Mouse (Mus musculus) CD8-positive naive resting alpha-beta T cell, adult 2 months (primary cell): ENCODE results near the gene Lbx2.

Experiments
- DNase-seq, 2 experiments: peaks; one replicate each; pipeline ENCODE4 v3.0.0; 2022; ENCODE audit warnings: low read depth in 2 of 2, low spot score in 2 of 2

The Lbx2 gene

DNA sequence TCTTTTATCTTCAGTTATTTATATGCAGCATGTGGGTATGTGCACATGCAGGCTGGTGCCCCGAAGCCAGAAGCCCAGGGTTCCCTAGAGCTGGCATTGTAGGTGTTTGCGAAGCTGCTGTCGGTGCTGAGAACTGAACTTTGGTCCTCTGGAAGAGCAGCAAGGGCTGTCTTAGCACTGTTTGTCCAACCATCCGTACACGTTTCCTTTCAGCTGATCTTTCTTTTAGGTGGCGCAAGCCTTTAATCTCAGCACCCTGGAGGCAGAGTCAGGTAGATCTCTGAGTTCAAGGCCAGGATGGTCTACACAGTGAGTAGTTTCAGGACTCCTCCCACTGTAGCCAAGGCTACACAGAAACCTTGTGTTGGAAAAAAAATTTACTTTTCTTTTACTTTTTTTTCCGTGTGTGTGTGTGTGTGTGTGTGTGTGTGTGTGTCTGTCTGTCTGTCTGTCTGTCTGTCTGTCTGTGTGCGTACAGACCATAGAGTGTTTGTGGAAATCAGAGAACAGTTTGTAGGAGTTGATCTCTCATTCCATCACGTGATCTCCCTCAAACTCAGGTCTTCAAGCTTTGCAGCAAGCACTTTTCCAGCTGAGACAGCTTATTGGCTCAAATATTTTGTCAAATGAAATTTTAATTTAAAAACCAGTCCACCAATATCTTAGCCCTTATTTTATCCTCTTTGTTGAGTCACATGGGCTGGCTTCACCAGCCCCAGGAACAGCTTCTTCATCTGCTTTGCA lies 46.2 kb downstream of the Lbx2 start:
- DNase-seq, result no peak

DNA sequence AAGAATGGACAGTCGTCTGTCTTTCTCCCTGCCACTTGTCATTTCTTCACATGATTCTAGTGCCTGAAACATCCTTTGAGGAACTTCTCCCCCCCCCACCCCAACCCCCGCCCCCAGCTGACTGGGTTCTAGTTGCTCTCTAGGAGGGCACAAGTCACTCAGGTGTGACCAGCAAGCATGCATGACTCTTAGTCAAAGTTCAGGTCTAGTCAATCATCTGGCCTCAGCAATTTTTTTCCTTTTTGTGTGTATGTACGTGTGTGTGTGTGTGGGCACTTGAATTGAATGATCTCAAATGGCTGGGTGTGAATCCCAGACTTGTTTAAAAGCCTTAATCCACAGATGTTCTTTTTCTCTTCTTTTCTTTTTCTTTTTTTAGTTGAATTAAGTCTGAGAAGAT lies 48.1 kb downstream of the Lbx2 start:
- no peak for DNase-seq

DNA sequence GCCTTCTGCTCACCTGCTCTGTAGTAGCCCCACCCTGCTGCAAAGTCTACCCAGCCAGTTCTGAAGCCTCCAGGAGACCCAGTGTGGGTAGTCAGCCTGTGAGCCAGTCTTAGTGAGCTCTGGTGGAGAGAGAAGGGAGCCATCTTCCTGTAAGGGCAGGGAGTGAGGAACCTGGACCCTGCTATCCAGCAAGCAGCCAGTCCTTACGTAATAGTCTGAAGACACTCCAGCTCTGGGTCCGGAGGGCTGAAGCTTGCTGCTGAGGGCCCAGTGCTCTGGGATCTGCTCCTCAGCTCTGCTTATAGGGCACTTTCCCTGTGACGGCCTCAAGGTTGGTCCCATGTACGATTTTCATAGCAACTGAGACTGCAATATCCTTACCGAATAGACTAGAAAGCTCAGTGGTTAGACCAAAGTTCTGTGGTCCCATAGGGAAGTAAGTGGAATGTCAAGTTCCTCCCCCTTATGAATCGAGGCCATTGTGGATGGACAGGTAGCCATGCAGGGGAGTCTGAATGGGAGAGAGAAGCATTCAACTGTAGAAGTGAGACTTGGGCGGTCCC lies 48.9 kb downstream of the Lbx2 start, which contains the start of gene Rtkn:
Gene Rtkn, plus strand, starts transcription at position 513 of the 563 bp plus-strand sequence.
- DNase-seq, result no peak

DNA sequence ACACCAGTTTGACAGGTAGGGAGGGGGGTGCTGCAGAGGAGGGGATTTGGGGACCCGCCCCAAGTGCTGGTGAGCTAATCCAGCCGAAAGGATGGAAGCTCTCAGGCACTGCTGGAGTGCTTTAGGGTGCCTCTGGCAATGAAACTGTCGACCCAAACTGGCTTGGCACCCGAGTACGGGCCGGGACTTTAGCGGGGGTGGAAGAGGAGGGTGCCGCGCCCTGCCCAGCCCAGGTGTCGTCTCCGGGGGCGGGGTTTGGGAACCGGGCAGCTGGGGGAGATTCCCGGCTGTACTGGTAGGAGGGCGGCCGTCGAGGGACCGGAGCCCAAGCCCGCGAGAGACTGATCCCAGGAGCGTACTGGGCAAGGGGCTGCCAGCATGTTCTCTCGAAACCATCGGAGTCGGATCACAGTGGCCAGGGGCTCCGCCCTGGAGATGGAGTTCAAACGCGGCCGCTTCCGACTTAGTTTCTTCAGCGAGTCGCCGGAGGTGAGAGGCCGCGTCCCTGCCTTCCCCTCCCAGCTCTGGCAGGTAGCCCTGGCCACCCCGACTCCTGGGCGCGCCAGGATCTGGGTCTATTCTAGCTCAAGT lies 49.5 kb downstream of the Lbx2 start:
- DNase-seq, result no peak

DNA sequence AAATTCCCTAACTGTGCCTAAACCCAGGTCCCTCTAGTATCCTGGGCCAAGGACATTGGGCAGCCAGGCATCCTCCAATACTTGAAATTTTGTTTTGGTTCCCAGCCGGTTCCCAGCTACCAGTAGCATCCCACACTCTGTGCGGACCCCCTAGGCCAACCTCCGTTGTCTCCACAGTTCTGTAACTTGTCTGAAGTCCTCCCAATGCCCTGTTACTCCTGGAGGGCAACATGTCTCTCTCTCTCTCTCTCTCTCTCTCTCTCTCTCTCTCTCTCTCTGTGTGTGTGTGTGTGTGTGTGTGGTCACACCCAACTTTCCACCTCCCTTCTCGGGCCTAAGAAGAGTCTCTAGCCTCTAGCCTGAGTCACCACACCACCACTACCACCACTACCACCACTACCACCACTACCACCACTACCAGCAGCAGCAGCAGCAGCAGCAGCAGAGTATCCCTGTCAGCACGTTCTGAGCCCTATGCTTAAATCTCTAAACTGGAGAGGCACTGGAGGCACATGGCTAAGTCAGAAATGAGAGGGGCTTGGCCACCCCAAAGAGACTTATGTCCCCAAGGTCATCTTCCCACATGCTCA lies 50.2 kb downstream of the Lbx2 start:
- no peak for DNase-seq

DNA sequence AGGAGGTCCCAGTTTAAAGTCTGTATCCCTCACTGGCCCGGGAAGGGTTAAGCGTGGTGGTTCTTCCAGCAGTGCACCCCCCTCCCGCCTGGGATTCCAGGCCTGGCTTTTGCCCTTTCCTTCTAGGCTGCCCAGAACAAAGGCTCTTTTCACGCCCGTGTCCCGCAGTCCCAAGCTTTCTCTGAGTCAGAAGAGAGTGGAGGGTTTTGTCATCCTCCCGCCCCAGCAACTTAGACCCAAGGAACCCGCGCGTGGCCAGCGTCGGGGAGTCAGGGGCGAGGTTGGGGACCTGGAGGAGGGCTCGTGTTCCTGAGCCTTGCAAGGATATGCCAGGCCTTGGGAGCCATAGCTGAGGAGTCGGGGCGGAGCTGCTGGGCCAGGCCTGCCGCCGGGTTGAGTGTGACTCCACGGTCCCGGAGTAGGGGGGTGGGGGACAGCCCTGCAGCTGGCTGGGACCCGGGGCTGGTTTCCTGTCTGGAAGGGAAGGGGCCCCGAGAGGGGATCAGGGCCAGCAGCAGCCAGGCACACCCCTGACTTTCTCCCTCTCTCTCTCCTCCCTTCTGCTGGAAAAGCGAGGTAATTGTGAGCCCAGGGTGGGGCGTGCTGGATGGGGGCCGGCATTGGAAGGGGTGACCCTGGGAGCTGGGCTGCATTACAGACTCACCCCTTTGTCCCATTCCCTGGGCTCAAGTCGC lies 50.9 kb downstream of the Lbx2 start:
- no peak for DNase-seq

DNA sequence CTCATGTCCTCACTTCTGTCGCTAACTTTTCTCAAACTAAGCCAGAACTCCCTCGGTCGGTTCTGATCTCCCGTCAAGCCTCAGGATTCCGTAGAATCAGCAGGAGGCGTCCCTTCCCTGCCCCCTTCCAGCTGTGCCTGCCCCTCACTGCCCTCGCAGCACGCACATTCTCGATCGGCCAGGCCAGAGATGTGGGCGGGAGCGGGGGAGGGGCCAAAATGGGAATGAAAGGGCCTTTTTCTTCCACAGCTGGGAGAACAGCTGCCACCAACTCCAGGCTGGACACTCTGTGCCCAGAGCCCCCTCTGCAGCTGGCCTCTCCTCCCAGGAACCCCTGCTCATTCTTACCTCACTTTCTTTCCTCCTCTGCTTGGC lies 51.4 kb downstream of the Lbx2 start:
- no peak for DNase-seq
